Mouse (Mus musculus) cerebral cortex, adult 2 months (tissue): ENCODE results near the gene Lef1.

Experiments
- WGBS: fragments of 180-500 bp; shearing (Covaris S2); methylation state at CpG from one replicate; pipeline ENCODE4 v1.1.7; 2018; 5-methylcytosine and 5-hydroxymethylcytosine counted together

The Lef1 gene

GRCm38 (mm10) chr3:131139345-131140090 is 29.2 kb downstream of the Lef1 start:
- WGBS = 49% methylated on average over 14 of the region's 14 CpGs

- WGBS = 87% methylated on average over 7 of the region's 7 CpGs
Measured at GRCm38 (mm10) chr3:131140091-131140462, 29.8 kb downstream of the Lef1 start.

GRCm38 (mm10) chr3:131141546-131141945 is 31.3 kb downstream of the Lef1 start:
- 37% methylated on average over 4 of the region's 4 CpGs for whole genome bisulfite sequencing

GRCm38 (mm10) chr3:131144250-131144649 is 34.0 kb downstream of the Lef1 start:
- WGBS = 72% methylated on average over 2 of the region's 2 CpGs

GRCm38 (mm10) chr3:131152921-131153320 is 42.6 kb downstream of the Lef1 start:
- WGBS = 89% methylated on average over 4 of the region's 4 CpGs

GRCm38 (mm10) chr3:131153896-131154295 is 43.6 kb downstream of the Lef1 start:
- 90% methylated on average over 4 of the region's 4 CpGs for WGBS

- WGBS = 88% methylated on average over 9 of the region's 9 CpGs
Measured at GRCm38 (mm10) chr3:131154576-131154975, 44.3 kb downstream of the Lef1 start.

GRCm38 (mm10) chr3:131155066-131155465 is 44.8 kb downstream of the Lef1 start:
- WGBS = 82% methylated on average over 7 of the region's 7 CpGs

GRCm38 (mm10) chr3:131155657-131156056 is 45.4 kb downstream of the Lef1 start:
- 75% methylated on average over 3 of the region's 3 CpGs for WGBS

- WGBS = 66% methylated on average over 11 of the region's 11 CpGs
Measured at GRCm38 (mm10) chr3:131156377-131156776, 46.1 kb downstream of the Lef1 start.

GRCm38 (mm10) chr3:131157471-131157870 is 47.2 kb downstream of the Lef1 start:
- 69% methylated on average over 7 of the region's 7 CpGs for WGBS

GRCm38 (mm10) chr3:131159204-131159760 is 49.0 kb downstream of the Lef1 start:
- 57% methylated on average over 12 of the region's 12 CpGs for WGBS

- WGBS = 54% methylated on average over 14 of the region's 14 CpGs
Measured at GRCm38 (mm10) chr3:131159881-131160615, 49.8 kb downstream of the Lef1 start.

- 37% methylated on average over 7 of the region's 7 CpGs for WGBS
Measured at GRCm38 (mm10) chr3:131160921-131161320, 50.6 kb downstream of the Lef1 start.

GRCm38 (mm10) chr3:131167731-131168130 is 57.5 kb downstream of the Lef1 start:
- WGBS = 89% methylated on average over 4 of the region's 4 CpGs

GRCm38 (mm10) chr3:131169161-131169560 is 58.9 kb downstream of the Lef1 start:
- 94% methylated on average over 6 of the region's 6 CpGs for WGBS

- 91% methylated on average over 6 of the region's 6 CpGs for WGBS
Measured at GRCm38 (mm10) chr3:131170099-131170643, 59.9 kb downstream of the Lef1 start.

- WGBS = 74% methylated on average over 11 of the region's 11 CpGs
Measured at GRCm38 (mm10) chr3:131171292-131171960, 61.2 kb downstream of the Lef1 start.

- WGBS = 81% methylated on average over 4 of the region's 4 CpGs
Measured at GRCm38 (mm10) chr3:131172293-131172692, 62.0 kb downstream of the Lef1 start.

- 64% methylated on average over 11 of the region's 11 CpGs for WGBS
Measured at GRCm38 (mm10) chr3:131181006-131181405, 70.7 kb downstream of the Lef1 start.

GRCm38 (mm10) chr3:131182158-131182557 is 71.9 kb downstream of the Lef1 start:
- WGBS = 54% methylated on average over 6 of the region's 6 CpGs

- 82% methylated on average over 5 of the region's 5 CpGs for WGBS
Measured at GRCm38 (mm10) chr3:131186193-131186592, 75.9 kb downstream of the Lef1 start.
